Mouse (Mus musculus) intestine, embryonic 16.5 days (tissue): ENCODE measurements at regions not wholly inside any gene's neighbourhood (a gene's known extent, or its start where the extent isn't known, plus 50 kb on each side); places are given as distances from the start of the nearest gene placed in this dataset.

ENCODE experiments used
- ATAC-seq: fragments of 200-750 bp; cut with Nextera tagmentation; 2 replicates; pipeline ENCODE4 v1.8.0; 2017; ENCODE audit warnings: moderate TSS enrichment, moderate library complexity
- H3K27ac ChIP-seq: fragments of 300-500 bp; sonication (generic); 2 replicates; pipeline ENCODE4 v1.5.1; 2014; ENCODE audit warnings: mild to moderate bottlenecking, low read length
- H3K27me3 ChIP-seq: fragments of 300-500 bp; sonication (generic); replicated peaks from 2 replicates; pipeline ENCODE4 v1.6.1; 2014; ENCODE audit warnings: low read length, control low read depth, mixed read lengths; ENCODE audit not compliant: control insufficient read depth, insufficient read depth
- H3K36me3 ChIP-seq: fragments of 300-500 bp; sonication (generic); 2 replicates; pipeline ENCODE4 v1.6.1; 2014; ENCODE audit warnings: low read length, control low read depth; ENCODE audit not compliant: control insufficient read depth, insufficient read depth
- H3K4me1 ChIP-seq: fragments of 300-500 bp; sonication (generic); 2 replicates; pipeline ENCODE4 v1.6.1; 2014; ENCODE audit warnings: low read length, control low read depth, mixed read lengths; ENCODE audit not compliant: control insufficient read depth, insufficient read depth
- H3K4me2 ChIP-seq: fragments of 300-500 bp; sonication (generic); 2 replicates; pipeline ENCODE4 v1.6.1; 2014; ENCODE audit warnings: low read depth, low read length, control low read depth
- H3K4me3 ChIP-seq: fragments of 300-500 bp; sonication (generic); 2 replicates; pipeline ENCODE4 v1.5.1; 2014; ENCODE audit warnings: mild to moderate bottlenecking, low read length
- H3K9ac ChIP-seq: fragments of 300-500 bp; sonication (generic); 2 replicates; pipeline ENCODE4 v1.6.1; 2014; ENCODE audit warnings: low read depth, low read length
- H3K9me3 ChIP-seq: fragments of 300-500 bp; sonication (generic); 2 replicates; pipeline ENCODE4 v1.6.1; 2016; ENCODE audit warnings: low read length, control low read depth; ENCODE audit not compliant: control insufficient read depth
- WGBS: fragments of 180-500 bp; shearing (Covaris S2); extraction: QIAGEN DNeasy Blood & Tissue Kit; methylation state at CpG from one replicate; pipeline ENCODE4 v1.1.7; 2014; 5-methylcytosine and 5-hydroxymethylcytosine counted together

GRCm38 (mm10) chr2:148520291-148520690 lies 76.9 kb upstream of the Cd93 start:
- Histone ChIP-seq H3K36me3 (no peaks in the 10 kb centered on the region), H3K4me2 (no peak overlapping the region), H3K4me1 (peaks cover 4% of the 10 kb centered on the region; the same call in 1 of the 2 replicates), H3K4me3 (no peak overlapping the region), H3K9me3 (no peaks in the 10 kb centered on the region), H3K27ac (0 out of 2 replicates have a peak overlapping the region, but pooled peaks have one; percentile 36), H3K27me3 (no peaks in the 10 kb centered on the region), H3K9ac (no peak overlapping the region)
- ATAC-seq: no peak; the same call in 1 of the 2 replicates
- WGBS: 64% methylated on average over 7 of the region's 7 CpGs

GRCm38 (mm10) chr2:148519689-148520290 lies 76.4 kb upstream of the Cd93 start:
- no peak overlapping the region for H3K4me2 ChIP-seq
- WGBS: 35% methylated on average over 10 of the region's 10 CpGs
- H3K4me1 ChIP-seq: peaks cover 4% of the 10 kb centered on the region; the same call in 1 of the 2 replicates
- no peaks in the 10 kb centered on the region for H3K36me3 ChIP-seq
- H3K9ac ChIP-seq: no peak overlapping the region
- H3K4me3 ChIP-seq: no peak overlapping the region
- no peaks in the 10 kb centered on the region for H3K27me3 ChIP-seq
- peak; percentile 70 for ATAC-seq
- 0 out of 2 replicates have a peak overlapping the region, but pooled peaks have one; percentile 36 for H3K27ac ChIP-seq
- H3K9me3 ChIP-seq: no peaks in the 10 kb centered on the region

DNA sequence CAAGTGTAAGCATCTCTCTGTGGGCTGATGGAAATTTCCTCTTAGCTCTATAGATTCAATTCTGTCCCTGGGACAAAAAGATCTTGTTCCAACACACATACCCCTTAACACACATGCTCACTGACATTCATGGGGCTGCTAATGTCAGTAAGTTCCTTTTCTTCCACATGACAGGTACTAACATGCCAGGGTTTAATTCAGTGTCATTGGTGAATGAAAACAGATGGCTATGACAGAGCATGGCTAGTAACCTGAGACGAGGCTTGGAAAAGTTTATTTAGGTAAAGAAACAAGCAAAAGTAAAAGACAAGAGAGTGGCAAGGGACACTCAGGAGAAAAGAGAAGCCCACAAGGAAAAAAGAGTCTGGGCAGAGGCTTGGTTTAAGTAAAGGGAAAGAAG lies 74.5 kb upstream of the Cd93 start:
- Histone ChIP-seq H3K27me3 (no peaks in the 10 kb centered on the region), H3K36me3 (no peaks in the 10 kb centered on the region), H3K4me2 (no peak overlapping the region), H3K9me3 (no peaks in the 10 kb centered on the region), H3K4me1 (no peaks in the 10 kb centered on the region; the same call in 1 of the 2 replicates), H3K9ac (no peak overlapping the region), H3K4me3 (no peak overlapping the region), H3K27ac (no peak overlapping the region)
- WGBS: 57% methylated on average over 1 of the region's 1 CpGs
- ATAC-seq: no peak

- H3K9ac ChIP-seq: no peak overlapping the region
- H3K4me1 ChIP-seq: peaks cover 5% of the 10 kb centered on the region; the same call in 1 of the 2 replicates
- H3K27me3 ChIP-seq: no peaks in the 10 kb centered on the region
- H3K4me2 ChIP-seq: no peak overlapping the region
- peak overlapping the region; percentile 47; the same call in 1 of the 2 replicates for H3K27ac ChIP-seq
- H3K4me3 ChIP-seq: no peak overlapping the region
- H3K36me3 ChIP-seq: no peaks in the 10 kb centered on the region
- no peaks in the 10 kb centered on the region for H3K9me3 ChIP-seq
- peak; percentile 69 for ATAC-seq
- WGBS: 64% methylated on average over 13 of the region's 13 CpGs
Measured at GRCm38 (mm10) chr2:148510008-148510681, 66.8 kb upstream of the Cd93 start.

- Histone ChIP-seq H3K27ac (no peak overlapping the region), H3K4me3 (no peak overlapping the region)
- 90% methylated on average over 4 of the region's 4 CpGs for WGBS
Measured at GRCm38 (mm10) chr2:148509357-148509756, 66.0 kb upstream of the Cd93 start.

DNA sequence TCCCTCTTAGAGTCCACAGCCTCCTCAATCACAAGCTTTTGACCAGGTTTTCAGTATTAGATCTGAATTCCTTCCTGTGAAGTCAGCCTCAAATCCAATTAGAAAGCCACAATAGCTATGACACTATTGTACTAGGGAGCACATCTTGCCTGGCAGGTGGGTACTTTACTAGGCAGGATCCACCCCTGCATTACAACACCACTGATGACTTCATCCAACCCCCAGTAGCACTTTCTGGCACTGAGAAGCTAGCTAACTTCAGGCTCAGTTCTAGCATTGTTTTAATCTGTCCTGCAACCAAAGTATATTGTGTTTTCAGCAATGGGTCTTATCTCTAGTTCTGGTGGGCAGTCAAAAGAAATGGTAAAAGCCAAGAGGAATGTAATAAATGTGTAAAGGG lies 64.2 kb upstream of the Cd93 start:
- H3K4me2 ChIP-seq: no peak overlapping the region
- H3K9ac ChIP-seq: no peak overlapping the region
- H3K27ac ChIP-seq: no peak overlapping the region
- H3K4me1 ChIP-seq: peaks cover 5% of the 10 kb centered on the region; the same call in 1 of the 2 replicates
- no peaks in the 10 kb centered on the region for H3K27me3 ChIP-seq
- no peaks in the 10 kb centered on the region for H3K9me3 ChIP-seq
- no peaks in the 10 kb centered on the region for H3K36me3 ChIP-seq
- ATAC-seq: no peak
- H3K4me3 ChIP-seq: no peak overlapping the region

More at GRCm38 (mm10) chr2:148509357-148509756, 66.0 kb upstream of the Cd93 start:
- Histone ChIP-seq H3K36me3 (no peaks in the 10 kb centered on the region), H3K4me1 (peaks cover 5% of the 10 kb centered on the region; the same call in 1 of the 2 replicates), H3K4me2 (no peak overlapping the region), H3K9ac (no peak overlapping the region), H3K27me3 (no peaks in the 10 kb centered on the region), H3K9me3 (no peaks in the 10 kb centered on the region)
- ATAC-seq: no peak

DNA sequence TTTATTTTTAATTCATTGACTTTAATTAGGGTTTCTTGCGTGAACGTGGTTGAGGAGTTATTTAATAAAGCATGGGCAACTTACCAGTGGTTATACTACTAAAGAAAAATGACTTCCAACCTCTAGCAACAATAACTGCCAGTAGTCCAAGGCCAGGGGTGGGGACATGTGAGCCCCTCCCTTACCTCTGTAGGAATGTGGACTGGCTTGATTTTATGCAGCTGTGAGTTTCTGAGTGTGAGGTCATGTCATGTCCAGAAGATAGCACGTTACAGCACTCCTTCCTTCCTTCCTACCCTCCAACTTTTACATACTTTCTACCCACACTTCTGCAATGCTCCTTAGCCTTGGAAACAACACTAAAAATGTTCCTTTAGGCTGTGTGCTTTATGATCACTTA lies 63.6 kb upstream of the Cd93 start:
- peaks cover 5% of the 10 kb centered on the region; the same call in 1 of the 2 replicates for H3K4me1 ChIP-seq
- no peak overlapping the region for H3K9ac ChIP-seq
- 66% methylated on average over 3 of the region's 3 CpGs for WGBS
- no peak overlapping the region for H3K4me3 ChIP-seq
- H3K4me2 ChIP-seq: no peak overlapping the region
- no peak overlapping the region for H3K27ac ChIP-seq
- no peaks in the 10 kb centered on the region for H3K9me3 ChIP-seq
- H3K27me3 ChIP-seq: no peaks in the 10 kb centered on the region
- ATAC-seq: peak; percentile 68
- H3K36me3 ChIP-seq: no peaks in the 10 kb centered on the region

DNA sequence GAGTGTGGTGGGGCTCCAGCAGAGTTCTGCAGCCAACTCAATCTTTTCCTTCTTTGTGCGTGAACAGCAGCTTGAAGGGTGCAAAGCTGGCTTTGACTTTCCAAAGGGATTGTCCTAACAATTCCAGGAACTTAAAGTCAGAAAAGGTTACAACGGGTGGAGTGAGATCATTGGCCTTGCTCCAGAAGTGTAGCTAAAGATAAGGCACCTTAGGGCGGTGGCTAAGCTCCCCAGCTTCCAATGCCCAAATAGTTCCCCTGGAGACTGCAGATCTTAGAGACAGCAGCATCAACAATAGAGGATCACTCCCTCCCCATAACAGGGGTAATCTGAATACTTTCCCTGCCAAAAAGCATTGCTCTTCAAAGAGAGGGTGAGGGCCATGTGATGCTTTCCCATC lies 62.3 kb upstream of the Cd93 start:
- H3K4me2 ChIP-seq: no peak overlapping the region
- no peaks in the 10 kb centered on the region for H3K9me3 ChIP-seq
- ATAC-seq: no peak
- H3K27me3 ChIP-seq: no peaks in the 10 kb centered on the region
- H3K4me1 ChIP-seq: peaks cover 5% of the 10 kb centered on the region; the same call in 1 of the 2 replicates
- no peak overlapping the region for H3K9ac ChIP-seq
- H3K27ac ChIP-seq: no peak overlapping the region
- WGBS: 63% methylated on average over 3 of the region's 3 CpGs
- no peak overlapping the region for H3K4me3 ChIP-seq
- no peaks in the 10 kb centered on the region for H3K36me3 ChIP-seq

DNA sequence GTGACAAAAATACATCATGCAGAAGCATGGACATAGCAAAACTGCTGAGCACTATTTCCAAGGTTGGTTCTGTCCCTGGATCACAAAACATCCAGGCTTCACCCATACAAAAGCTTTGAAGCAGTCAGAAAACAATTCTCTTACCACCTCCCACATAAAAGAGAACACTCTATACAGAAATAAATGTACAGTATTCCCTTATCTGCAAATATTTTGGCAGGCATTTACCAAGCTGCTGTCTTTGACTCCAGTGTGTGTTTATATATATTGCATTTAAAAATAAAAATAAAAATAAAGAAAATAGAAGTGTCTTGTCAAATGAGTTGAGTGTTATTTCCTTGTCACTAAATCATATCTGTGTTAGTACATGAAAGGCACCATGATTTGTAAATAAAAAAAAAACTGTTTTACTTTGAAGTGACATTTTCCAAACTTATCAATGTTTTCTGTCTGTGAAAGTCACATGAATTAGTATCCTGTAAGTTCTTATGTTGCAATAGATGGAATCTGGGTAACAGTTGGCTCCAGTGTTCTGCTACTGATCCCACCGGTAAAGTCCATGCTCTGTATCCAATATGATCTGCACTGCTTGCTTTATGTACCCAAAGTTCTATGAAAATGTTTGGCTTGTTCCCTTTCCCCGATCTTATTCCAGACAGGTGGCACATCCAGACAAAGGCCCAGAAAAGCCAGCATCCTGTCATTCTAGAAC lies 59.9 kb upstream of the Cd93 start:
- Histone ChIP-seq H3K27me3 (no peaks in the 10 kb centered on the region), H3K9ac (no peak overlapping the region), H3K4me2 (no peak overlapping the region), H3K4me1 (peaks cover 5% of the 10 kb centered on the region; the same call in 1 of the 2 replicates), H3K27ac (no peak overlapping the region), H3K9me3 (no peaks in the 10 kb centered on the region), H3K4me3 (no peak overlapping the region), H3K36me3 (no peaks in the 10 kb centered on the region)
- 90% methylated on average over 2 of the region's 2 CpGs for WGBS
- no peak for ATAC-seq
